Mouse (Mus musculus) layer of hippocampus, adult 9-11 months (tissue): ENCODE data around the gene Sptan1.
"Not testable (repeated sequence)": the region's sequence is repeated elsewhere in the genome, so short reads cannot be mapped to it uniquely, and the experiment has no call there.

Source experiments
- DNase-seq: peaks from one replicate; pipeline ENCODE4 v3.0.0; 2022

Sptan1 gene

DNA sequence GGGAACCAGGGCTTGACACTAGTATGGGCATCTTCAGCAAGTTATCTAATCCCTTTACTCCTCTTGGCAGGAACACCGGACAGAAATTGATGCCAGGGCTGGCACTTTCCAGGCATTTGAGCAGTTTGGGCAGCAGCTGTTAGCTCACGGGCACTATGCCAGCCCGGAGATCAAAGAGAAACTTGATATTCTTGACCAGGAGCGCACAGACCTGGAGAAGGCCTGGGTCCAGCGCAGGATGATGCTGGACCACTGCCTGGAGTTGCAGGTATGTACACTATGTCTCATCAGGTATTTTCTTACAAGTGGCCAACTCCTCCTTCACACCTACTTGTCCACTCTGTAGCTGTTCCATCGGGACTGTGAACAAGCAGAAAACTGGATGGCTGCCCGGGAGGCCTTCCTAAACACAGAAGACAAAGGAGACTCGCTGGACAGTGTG, 45.5 kb downstream of the Sptan1 start:
- DNase-seq, result no peak

DNA sequence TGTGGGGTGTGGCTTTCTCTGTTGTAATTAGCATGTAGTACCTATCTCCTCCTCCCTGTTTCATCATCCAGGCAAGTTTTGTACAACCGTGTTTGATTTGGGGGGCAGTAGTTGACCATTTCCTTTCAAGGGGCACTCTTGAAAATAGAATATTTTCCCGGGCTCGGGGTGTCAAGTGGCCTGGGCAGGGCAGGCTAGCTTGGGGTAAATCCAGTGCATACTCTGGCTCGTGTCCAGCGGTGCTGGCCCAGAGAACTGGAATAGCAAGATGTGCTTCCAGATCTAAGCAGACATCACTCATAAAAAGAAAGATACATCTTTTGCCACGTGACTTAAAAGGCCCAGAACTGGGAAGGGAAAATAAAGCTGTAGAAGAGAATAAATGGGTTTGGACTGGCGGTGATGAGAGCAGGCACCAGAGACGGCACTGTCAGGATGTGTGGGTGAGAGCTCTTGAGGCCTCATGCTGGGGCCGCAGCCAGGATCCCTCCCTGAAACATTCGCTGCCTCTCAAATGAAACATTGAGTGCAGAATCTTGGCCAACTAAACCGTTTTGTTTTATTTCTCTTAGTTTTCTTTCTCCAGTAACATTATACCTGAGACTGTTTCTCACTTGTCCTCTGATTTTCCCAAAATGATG, 49.1 kb downstream of the Sptan1 start:
- no peak for DNase-seq

DNA sequence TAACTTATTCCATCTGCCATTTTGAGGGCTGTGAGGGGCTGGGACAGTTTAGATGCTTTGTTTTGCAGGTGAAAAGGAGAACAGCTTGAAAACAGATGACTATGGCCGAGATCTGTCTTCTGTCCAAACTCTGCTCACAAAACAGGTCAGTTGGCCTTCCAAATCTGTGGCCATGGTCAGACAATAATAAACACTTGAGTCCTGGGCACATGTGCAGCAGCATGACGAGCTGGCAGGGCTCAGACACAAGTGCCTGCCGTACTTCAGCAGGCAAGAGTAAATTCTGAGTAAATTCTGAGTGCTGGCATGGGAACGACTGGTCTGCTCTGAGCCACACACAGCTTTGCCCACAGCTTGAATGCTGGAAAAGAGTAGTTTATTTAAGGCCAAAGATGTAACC, 60.1 kb downstream of the Sptan1 start:
- no peak for DNase-seq

DNA sequence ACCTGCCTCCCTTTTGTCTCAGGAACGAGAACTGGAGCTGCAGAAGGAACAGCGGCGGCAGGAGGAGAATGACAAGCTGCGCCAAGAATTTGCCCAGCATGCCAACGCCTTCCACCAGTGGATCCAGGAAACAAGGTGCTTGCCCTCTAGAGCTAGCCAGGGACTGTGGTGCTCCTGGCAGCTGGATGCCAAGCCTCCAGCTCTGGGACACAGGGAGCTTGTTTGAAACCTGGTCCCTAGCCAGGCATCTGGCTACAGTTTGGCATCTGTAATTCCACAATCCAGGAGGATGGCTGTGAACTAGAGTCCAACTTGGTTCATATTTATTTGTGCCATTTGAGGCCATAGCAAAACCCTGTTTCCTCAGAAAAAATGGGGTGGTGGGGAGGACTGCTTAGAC, 61.6 kb downstream of the Sptan1 start:
- no peak for DNase-seq

DNA sequence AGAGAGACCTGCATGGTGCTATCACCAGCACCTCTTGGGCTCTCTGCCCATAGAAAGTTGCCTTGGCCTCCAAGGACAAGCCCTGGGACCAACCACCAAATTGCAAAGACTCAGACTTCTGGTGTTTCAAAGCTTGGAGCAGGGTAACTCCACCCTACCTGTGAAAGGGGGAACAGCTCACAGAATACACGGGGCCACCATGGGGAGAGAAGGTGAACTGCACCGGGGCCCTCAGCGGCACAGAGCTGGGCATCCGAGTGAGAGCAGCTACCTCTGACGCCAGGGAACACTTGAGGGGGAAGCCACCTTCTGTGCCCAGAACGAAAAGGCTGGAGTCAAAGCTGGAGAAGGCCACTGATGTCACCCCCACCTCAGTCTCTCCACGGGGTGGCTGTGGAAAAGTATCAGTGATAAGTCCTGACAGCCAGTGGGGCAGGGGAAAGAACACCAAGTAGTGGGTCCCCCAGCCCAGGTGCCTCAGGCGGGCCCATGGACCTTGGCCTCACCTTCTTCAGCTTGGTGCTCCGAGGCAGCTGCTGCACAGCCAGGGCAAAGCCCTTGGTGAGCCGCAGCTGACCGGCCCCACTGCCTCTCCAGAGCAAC, 67.0 kb downstream of the Sptan1 start:
- no peak for DNase-seq

DNA sequence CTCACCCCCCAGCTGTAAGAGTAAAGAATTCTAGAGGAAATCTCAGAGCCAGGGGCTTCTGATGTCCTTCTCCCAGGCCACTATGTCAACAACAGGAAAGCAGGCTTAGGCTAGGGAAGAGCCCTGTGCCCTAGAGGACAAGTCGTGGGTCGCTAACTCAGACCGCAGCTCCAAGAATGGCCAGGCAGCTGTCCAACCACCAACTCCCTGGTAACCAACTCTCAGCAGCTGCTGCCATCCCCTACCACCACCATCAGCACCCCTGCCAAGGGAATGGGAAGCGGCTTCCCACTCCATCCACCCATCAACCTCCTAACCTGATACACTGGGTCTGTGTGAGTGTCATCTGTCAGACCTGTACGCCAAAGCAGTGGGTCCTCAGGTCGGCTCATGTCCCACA, 67.6 kb downstream of the Sptan1 start:
- no peak for DNase-seq

DNA sequence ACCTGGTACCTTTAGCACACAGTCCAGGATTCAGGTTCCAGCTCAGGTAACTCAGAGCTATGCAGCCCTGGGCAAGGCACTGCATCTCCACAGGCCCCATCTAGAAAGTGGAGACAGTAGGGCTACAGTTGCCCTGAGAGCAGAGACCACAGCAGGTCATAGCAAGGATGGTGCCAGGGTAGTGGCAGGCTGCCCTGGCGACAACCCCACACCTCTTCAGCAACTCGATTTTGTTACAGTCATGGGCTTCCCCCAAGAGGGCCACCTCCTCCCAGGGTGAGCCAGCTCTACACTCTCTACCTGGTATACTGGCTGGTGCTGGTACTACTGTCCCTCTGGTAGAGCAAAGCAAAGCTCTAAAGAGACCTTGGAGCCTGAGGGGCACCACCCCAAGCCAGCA, 72.4 kb downstream of the Sptan1 start:
- no peak for DNase-seq

DNA sequence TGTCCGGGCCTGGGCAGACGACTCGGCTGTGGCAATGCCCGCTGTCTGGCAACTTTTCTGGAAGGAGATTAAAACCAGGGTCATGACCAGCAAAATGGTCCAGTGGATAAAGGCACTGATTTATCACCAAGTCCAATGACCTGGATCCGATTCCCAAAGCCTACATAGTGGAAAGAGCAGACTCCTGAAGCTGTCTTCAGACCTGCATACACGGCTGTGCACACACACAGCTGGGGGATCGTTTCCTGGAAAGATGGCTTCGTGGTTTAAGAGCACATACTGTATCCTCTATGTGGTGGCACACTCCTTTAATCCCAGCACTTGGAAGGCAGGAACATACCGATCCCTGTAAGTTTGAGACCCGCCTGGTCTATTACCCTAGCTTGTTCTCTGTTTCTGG, 73.0 kb downstream of the Sptan1 start:
- DNase-seq, result no peak

DNA sequence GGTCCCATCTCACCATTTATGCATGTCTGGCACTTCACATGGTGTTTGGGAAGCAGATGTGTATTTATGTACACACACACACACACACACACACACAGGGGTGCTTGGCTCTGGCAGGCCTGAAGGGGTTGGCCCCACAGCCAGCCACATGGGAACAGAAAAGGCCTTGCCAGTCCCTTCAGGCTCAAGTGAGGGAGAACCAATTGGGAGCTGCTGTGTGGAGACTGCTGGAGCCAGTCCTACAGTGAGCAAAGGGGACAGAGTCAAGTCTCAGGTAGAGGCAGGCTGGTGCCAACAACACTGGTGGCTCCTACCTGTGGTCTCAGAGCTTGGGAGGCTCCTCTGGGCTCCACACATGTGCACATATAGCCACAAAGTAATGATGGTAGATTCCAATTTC, 74.3 kb downstream of the Sptan1 start:
- DNase-seq, result no peak

DNA sequence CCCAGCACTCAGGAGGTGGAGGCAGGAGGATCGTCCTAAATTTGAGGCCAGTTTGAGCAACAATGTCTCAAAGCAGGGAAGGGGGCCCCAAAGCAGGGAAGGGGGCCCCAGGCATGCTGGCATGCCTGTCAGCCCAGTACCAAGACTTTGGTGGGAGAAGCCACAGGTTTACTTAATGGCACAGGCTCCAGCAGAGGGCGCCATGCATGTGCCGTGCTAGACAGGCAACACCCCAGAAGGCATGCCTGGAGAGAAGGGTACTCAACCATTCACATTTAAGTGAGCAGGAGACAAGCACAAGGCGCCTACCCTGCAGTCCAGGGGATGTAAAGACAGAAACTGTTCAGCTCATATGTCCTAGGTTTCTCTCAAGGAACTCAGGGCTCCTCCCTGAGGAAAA, 77.1 kb downstream of the Sptan1 start:
- peak; percentile 47 for DNase-seq

DNA sequence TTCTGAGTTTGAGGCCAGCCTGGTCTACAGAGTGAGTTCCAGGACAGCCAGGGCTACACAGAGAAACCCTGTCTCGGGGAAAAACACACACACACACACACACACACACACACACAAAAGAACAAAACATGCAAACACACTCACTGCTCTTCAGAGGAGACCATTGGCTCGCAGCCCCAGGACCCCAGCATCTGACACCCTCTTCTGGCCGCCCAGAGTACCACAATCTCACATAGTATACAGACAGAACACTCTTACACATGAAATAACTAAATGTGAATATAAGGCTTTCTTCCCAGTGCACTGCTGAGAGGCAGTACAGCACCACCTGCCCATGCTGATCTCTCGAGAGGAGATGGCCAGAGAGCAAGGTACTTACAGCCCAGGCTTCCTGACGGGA, 79.2 kb downstream of the Sptan1 start:
- no peak for DNase-seq

DNA sequence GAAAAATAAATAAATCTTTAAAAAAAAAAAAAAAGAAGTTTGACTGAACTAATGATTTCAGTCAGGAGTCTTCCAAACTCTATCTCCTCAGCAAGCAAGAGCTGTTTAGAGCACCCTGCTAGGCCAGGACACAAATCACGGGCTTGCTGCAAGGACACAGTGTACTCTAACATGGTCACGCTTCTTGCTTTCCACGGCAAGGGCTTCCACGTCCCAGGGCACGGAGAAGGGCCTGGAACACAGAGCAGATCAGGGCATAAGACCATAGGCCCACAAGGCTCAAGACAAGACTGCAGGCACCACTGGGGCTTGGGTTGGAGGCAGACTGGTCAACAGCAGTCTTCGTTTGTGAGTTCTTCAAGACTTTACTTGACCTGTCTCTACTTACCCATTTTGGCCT, 81.8 kb downstream of the Sptan1 start:
- DNase-seq, result no peak

DNA sequence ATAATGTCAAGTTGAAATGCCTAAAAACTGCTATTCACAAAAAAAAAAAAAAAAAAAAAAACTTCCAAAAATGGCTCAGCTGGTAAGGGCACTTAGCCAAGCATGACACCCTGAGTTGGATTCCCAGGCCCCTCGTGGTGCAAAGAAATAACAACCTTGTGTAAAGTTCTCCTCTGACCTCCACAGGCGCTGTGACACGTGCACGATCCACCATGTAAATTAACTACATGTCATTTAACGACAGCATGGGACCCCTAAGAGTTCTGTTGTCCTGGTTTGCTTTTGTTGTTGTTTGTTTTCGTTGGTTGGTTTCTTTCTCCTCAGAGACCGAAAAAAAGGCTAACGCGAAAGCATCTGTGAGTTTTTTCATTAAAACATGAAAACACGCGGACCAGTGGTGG, 82.7 kb downstream of the Sptan1 start:
- DNase-seq, result no peak

DNA sequence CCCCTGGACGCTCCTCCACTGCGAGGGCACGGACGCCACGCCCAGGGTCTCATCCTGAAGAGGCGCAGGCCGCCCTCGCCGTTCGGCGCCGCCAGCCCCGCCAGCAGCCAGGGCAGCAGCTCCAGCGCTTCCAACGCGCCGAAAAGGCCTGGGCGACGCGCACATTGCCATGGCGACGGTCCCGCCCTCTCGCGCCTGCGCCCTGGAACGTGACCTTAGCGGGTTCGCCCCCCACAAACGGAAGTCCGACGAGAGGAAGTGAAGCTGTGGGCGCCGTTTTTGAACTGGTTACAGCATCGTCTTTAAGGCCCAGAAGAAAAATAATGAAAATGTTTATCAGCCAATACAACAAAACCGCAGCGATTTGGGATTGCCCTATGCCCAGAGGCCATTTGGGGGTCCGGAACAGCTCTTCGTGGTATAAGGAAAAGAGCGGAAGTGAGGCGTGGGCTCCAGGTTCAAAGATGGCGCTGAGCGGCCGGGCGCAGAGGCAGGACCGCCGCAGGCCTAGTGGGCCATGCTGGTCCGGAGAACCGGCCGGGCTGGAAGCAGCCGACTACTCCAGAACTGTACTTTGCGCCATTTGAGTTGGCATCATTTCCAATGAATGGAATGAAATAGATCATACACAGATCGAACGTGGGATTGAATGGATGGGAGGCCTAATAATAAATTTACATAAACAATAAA, 83.5 kb downstream of the Sptan1 start, which contains the start of gene Wdr34:
Gene Wdr34, minus strand, starts transcription at position 183 of the 690 bp plus-strand sequence.
- DNase-seq, result peak; percentile 95

DNA sequence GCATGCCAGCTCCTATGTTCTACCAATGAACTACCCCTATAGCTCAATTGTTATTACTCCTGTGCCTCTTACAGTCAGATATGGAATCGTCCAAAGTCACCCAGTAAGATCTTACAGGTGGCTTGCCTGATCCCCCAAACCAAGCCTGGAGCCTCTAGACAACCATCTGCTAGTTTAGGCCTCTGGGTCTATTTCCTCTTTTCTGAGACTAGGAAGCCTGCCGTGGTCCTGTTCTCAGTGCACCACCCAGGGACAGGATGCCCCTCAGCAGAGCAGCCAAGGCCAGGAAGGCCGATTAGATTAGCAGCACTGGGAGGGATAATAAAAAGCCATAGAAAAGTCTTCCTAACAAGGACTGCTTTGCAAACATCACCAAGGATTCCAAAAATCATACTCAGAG, 84.5 kb downstream of the Sptan1 start:
- no peak for DNase-seq

DNA sequence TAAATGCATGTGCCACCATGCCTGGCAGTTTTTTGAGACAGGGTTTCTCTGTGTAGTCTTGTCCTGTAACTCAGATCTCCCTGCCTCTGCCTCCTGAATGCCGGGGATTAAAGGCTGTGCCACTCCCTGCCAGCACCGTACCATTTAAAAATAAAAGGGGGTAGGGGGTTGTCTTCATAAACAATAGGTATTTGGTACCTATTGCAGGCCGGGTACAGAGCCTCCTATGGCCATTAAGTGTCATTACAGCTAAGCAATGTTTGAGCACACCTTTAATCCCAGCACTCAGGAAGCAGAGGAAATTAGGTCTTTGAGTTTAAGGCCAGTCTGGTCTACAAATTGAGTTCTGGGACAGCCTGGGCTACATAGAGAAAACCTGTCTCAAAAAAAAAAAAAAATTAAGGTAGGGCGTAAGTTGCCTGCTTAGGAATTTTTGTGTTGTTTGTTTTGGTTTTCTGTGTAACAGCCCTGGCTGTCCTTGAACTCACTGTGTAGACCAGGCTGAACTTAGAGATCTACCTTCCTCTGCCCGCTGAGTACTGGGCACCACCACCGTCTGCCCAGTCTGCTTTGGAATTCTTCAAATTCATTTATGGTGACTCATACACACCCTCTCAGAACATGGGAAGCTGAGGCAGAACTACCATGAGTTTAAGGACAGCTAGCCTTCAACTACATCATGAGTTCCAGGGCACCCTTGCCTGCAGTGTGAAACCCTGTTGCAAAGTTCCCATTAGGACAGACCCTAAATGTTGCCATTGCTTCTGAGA, 86.8 kb downstream of the Sptan1 start:
- DNase-seq, result no peak

DNA sequence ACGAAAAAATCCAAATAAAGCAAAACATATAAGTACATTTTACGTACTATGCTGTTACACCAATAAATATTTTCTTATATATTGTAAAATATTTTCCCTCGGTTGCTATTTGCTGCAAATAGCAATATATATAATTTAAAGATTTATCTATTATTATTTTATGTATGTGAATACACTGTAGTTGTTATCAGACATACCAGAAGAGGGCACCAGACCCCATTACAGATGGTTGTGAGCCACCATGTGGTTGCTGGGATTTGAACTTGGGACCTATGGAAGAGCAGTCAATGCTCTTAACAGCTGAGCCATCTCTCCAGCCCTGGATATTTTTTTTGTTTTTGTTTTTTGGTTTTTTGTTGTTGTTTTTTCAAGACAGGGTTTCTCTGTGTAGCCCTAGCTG, 90.0 kb downstream of the Sptan1 start:
- DNase-seq, result not testable (repeated sequence)

DNA sequence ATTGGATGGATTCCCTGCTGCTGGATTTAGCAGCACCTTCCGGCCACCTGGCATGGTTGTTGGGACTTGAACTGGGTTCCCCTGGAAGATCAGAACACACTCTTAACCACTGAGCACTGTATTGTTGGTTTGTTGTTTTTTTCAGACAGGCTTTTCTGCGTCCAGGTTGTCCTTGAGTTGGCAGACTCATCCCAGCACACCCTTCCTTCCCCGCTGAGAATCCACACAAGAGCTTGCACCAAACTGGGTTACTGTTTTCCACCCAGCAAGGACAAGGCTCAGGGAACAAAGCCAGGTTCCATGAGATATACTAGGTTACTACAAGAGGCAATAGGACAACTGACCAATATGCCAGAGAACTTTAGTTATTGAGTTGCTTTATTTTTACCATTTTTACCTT, 91.4 kb downstream of the Sptan1 start:
- DNase-seq, result no peak

DNA sequence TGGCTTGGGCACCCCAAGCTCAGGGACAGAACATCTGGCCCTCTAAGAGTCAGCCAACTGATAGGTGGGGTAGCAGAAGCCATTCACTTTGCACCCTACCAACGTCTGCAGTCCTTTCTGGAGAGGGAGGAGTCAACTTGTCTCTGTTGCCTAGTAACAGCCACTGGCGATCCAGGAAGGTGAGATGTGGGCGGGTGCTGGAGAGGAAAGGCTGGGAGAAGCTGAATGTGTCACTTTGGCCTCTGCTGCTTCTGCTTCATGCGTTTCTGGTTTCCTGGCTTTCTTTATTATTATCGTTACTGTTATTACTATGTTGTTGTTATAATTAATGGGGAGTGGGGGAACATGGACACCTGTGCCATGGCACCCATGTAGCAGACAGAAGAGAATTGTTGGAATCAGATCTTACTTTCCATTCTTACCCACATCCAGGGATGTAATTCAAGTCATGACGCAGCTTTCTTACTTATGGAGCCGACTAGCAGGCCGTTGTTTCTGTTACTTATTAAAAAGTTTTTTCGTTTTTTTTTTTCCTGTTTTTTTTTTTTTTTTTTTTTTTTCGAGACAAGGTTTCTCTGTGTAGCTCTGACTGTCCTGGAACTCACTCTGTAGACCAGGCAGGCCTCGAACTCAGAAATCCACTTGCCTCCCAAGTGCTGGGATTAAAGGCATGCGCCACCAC, 92.0 kb downstream of the Sptan1 start, which contains the start of gene Set:
Gene Set, plus strand, starts transcription at position 156 of the 682 bp plus-strand sequence.
- no peak for DNase-seq

DNA sequence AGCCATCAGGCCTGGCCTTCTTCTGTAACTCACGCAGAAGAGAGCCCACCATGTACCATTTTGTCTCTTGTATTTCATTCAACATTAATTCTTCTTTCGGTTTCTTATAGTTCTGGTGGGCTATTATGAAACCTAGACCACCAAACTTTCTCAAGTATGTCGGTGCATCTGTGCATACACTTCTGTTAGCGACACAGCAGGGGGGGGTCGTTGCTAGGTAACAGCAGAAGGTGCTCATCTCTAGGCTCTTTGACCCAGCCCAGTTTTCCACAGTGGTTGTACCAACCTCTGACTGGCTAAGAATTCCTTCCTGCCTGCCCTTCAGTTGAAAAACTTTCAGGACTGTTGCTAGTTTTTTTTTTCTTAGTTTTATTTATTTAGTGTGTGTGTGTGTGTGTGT, 93.1 kb downstream of the Sptan1 start:
- DNase-seq, result no peak

DNA sequence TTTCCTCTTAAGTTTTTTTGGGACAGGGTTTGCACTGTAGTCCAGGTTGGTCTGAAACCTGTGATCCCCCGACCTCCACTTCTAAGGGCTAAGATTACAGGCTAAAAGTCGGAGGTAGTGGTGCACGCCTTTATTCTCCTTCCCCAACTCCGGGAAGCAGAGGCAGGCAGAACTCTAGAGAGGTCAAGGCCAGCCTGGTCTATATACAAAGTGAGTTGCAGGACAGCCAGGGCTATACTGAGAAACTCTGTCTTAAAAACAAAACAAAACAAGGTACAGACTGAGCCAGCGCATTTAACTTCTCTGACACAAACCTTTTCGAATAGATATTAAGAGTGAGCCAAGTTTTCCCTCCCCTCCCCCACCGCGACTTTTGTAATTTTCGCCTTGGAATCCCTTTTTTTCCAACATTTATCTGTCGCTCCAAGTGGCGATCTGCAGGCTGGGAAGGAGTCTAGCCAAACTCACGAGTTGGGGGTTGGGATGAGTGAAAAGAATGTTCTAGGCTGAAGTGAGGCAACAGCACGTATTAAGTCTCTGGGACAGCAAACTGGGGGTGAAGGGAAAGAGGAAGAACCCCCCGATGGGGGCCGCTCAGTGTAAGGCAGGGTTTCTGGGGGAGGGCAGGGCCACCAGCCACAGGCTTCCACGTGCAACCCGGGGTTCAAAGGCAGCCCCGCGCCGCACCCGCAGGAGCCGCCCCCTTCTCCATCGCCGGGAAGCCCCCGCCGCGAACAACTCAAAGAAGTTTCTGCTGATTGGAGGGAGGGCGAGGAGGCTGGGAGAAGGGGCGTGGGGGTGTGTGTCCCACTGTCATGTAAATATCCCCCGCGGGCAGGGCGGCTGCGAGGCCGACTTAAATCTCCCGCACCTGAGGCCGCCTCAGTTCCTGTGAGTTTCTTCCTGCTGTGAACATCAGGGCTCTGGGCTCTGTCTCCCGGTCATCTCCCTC, 96.1 kb downstream of the Sptan1 start:
- DNase-seq, result no peak
